Mouse (Mus musculus): ENCODE results near the gene Defa37.
"Not testable (repeated sequence)": the region's sequence is repeated elsewhere in the genome, so short reads cannot be mapped to it uniquely, and the experiment has no call there.

Defa37 gene

DNA sequence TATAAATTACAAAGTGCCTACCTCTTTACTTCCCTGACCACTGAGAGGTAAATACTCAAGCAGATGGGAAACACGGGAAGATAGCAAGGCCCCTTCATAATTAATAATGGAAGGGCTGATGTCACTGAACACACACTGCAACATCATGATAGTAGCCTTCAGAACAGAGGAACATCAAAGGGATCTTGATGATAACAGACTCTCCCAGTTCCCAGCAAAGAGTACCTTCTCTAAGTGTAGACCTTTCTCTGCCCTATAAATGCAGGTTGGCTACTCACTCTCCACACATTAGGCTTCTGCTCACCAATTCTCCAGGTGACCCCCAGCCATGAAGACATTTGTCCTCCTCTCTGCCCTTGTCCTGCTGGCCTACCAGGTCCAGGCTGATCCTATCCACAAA lies at the start of gene Defa37:
Gene Defa37 (plus strand): TSS at position 301 of the 400 bp plus-strand sequence.
- not testable (repeated sequence) for DNase-seq

DNA sequence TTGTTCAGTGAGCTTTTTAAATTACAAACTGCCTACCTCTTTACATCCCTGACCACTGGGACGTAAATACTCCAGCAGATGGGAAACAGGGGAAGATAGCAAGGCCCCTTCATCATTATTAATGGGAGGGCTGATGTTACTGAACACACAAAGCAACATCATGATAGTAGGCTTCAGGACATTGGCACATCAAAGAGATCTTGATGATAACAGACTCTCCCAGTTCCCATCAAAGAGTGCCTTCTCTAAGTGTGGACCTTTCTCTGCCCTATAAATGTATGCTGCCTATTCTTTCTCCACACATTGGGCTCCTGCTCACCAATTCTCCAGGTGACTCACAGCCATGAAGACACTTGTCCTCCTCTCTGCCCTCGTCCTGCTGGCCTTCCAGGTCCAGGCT lies 36.5 kb upstream of the Defa37 start, which contains the start of gene Defa32:
Gene Defa32 (plus strand): TSS at position 301 of the 400 bp plus-strand sequence.
- not testable (repeated sequence) for DNase-seq

DNA sequence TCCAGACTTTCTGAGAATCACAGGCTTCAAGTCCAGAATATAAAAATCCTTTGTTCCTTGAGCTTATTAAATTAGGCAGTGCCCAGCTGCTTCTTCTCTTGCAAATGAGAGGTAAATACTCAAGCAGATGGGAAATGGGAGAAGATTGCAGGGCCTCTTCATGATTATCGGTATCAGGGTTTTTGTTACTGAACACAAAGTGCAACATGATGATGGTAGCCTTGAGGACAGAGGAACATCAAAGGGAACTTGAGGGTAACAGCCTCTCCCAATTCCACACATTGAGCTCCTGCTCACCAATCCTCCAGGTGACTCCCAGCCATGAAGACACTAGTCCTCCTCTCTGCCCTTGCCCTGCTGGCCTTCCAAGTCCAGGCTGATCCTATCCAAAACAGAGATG lies 17.5 kb downstream of the Defa37 start, which contains the start of gene Defa28:
Gene Defa28 (plus strand): TSS at position 301 of the 400 bp plus-strand sequence.
- DNase-seq, result not testable (repeated sequence)

DNA sequence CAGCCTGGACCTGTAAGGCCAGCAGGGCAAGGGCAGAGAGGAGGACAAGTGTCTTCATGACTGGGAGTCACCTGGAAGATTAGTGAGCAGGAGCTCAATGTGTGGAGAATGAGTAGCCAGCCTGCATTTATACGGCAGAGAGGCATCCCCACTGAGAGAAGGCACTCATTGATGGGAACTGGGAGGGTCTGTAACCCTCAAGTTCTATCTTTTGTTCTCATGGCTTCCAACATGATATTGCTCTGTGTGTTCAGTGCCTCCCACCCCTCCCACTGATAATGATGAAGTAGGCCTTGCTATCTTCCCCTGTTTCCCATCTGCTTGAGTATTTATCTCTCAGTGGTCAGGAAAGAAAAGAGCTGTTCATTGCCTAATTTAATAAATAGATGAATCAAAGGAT lies 29.2 kb downstream of the Defa37 start, which contains the start of gene Gm7861:
Gene Gm7861 (minus strand): TSS at position 101 of the 400 bp plus-strand sequence.
- not testable (repeated sequence) for DNase-seq

Data from cerebellum, postnatal 10 days (tissue).